ENCODE assay signal across 8 mouse cellular contexts in the genomic region with DNA sequence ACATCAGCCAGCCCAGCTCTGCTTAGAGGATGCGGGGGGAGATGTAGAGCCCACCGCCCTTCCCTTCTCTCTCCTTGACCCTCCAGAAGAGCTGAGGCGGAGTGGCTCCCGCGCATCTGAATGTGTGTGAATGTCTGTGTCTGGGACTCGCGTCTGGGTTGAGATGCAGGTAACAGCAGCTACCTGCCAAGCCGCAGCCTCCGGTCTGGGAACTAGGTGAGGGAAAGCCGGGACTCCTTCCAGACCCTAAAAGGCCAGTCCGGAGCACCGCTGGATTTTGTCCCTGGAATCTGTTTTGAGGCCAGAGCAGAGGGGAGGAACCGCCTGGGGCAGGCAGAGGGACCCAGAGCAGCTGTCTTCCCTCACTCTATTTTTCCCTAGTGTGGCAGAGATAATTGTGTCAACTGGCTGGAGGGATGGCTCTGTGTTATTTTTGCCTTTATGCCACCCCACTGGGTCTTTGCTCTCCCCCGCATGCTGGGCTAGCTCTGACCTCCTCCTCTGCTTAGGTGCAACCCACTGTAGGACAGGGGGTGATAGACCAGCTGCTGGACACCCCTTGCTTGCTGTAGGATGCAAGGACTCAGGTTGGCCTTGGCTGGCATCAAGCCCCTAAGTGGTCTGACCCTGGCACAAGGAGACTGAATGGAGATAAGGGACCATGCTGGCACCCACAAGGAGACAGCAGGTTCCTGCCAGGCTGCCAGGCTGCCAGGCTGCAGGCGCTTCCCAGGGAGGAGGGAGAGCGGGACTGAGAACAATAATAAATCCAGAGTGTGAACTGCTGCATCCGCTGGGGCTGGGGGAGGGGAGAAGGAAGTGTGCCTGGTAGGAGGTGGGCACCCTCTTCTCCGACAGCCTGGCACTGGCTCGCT. TPM values are rescaled to one million over a fixed set of nuclear protein-coding genes. Genes with fewer than 3 reads are reported as not detected.
DNase-seq lines count a peak whose midpoint lies in the region; ATAC-seq lines count a peak whose summit lies in the region.

No protein-coding gene starts in this region.

- peak overlapping the region; percentile 52 for H3K4me3 ChIP-seq in intestine, embryonic 16.5 days (ENCODE audit: low read length)
- H3K4me3 ChIP-seq in liver, embryonic 12.5 days = peak overlapping the region; percentile 26

- DNase-seq in layer of hippocampus, adult 11-12 months (ENCODE audit: low spot score) = peak; percentile 56
- no peak for DNase-seq in layer of hippocampus, adult 9-10 months (ENCODE audit: low spot score)
- DNase-seq in cerebellum, postnatal 10 days = peak; percentile 73 to 81
- peak; percentile 98 for DNase-seq in heart, adult 11 months
- DNase-seq in right cerebral cortex, postnatal 14 days = peak; percentile 75
- no peak for DNase-seq in thymus, postnatal 14 days

- H3K27me3 ChIP-seq in intestine, embryonic 16.5 days (replicated peaks; ENCODE audit: control insufficient read depth, insufficient read depth, low read length) = no peaks in the 10 kb centered on the region
- peaks cover 47% of the 10 kb centered on the region for H3K27me3 ChIP-seq in liver, embryonic 12.5 days (replicated peaks)

- WGBS in intestine, embryonic 16.5 days = 10% methylated on average over 19 of the region's 19 CpGs
- WGBS in liver, embryonic 12.5 days (ENCODE audit: insufficient replicate concordance) = 16% methylated on average over 19 of the region's 19 CpGs

- H3K4me2 ChIP-seq in intestine, embryonic 16.5 days (ENCODE audit: low read depth, low read length) = peak overlapping the region; percentile 66
- peak overlapping the region; percentile 46 for H3K4me2 ChIP-seq in liver, embryonic 12.5 days

- no peaks in the 10 kb centered on the region for H3K9me3 ChIP-seq in intestine, embryonic 16.5 days (ENCODE audit: control insufficient read depth, low read length)
- no peaks in the 10 kb centered on the region for H3K9me3 ChIP-seq in liver, embryonic 12.5 days (replicated peaks)

- peaks cover 18% of the 10 kb centered on the region for H3K4me1 ChIP-seq in intestine, embryonic 16.5 days (ENCODE audit: control insufficient read depth, insufficient read depth, low read length)
- peaks cover 59% of the 10 kb centered on the region for H3K4me1 ChIP-seq in liver, embryonic 12.5 days

- H3K27ac ChIP-seq in intestine, embryonic 16.5 days (ENCODE audit: low read length) = peak overlapping the region; percentile 73
- no peak overlapping the region for H3K27ac ChIP-seq in liver, embryonic 12.5 days

- ATAC-seq in intestine, embryonic 16.5 days = peak; percentile 2; the same call in 1 of the 2 replicates
- no peak for ATAC-seq in liver, embryonic 12.5 days

- peak overlapping the region; percentile 64 for H3K9ac ChIP-seq in intestine, embryonic 16.5 days (ENCODE audit: low read depth, low read length)
- H3K9ac ChIP-seq in liver, embryonic 12.5 days = no peak overlapping the region

- H3K36me3 ChIP-seq in intestine, embryonic 16.5 days (ENCODE audit: control insufficient read depth, insufficient read depth, low read length) = no peaks in the 10 kb centered on the region
- no peaks in the 10 kb centered on the region for H3K36me3 ChIP-seq in liver, embryonic 12.5 days

RNA-seq across cellular contexts. Expression of a gene that starts 0.8 kb away (rescaled TPM):
- polyA plus RNA-seq in intestine, embryonic 16.5 days (2015; fragmentation: Nextera tagmentation; extraction: Ambion mirVana) = 11.2 and 12.4 TPM in 2 replicates
- polyA plus RNA-seq in liver, embryonic 12.5 days (2016; fragmentation: Nextera tagmentation; extraction: Ambion mirVana) = 1.8 and 2.5 TPM in 2 replicates

RNA-seq across cellular contexts. Expression of a gene that starts 11.3 kb away (rescaled TPM):
- polyA plus RNA-seq in intestine, embryonic 16.5 days (2015; fragmentation: Nextera tagmentation; extraction: Ambion mirVana) = 83.9 and 85.0 TPM in 2 replicates
- 87.2 and 96.3 TPM in 2 replicates for polyA plus RNA-seq in liver, embryonic 12.5 days (2016; fragmentation: Nextera tagmentation; extraction: Ambion mirVana)

RNA-seq across cellular contexts. Expression of a gene that starts 23.4 kb away (rescaled TPM):
- polyA plus RNA-seq in intestine, embryonic 16.5 days (2015; fragmentation: Nextera tagmentation; extraction: Ambion mirVana) = 21.5 and 22.1 TPM in 2 replicates
- 24.6 and 28.0 TPM in 2 replicates for polyA plus RNA-seq in liver, embryonic 12.5 days (2016; fragmentation: Nextera tagmentation; extraction: Ambion mirVana)

RNA-seq across cellular contexts. Expression of a gene that starts 43.0 kb away (rescaled TPM):
- polyA plus RNA-seq in intestine, embryonic 16.5 days (2015; fragmentation: Nextera tagmentation; extraction: Ambion mirVana) = not detected in 2 replicates
- polyA plus RNA-seq in liver, embryonic 12.5 days (2016; fragmentation: Nextera tagmentation; extraction: Ambion mirVana) = not detected in 2 replicates

RNA-seq across cellular contexts. Expression of a gene that starts 50.3 kb away (rescaled TPM):
- 72.1 and 78.4 TPM in 2 replicates for polyA plus RNA-seq in intestine, embryonic 16.5 days (2015; fragmentation: Nextera tagmentation; extraction: Ambion mirVana)
- 94.9 and 98.7 TPM in 2 replicates for polyA plus RNA-seq in liver, embryonic 12.5 days (2016; fragmentation: Nextera tagmentation; extraction: Ambion mirVana)

Comparison
In these comparisons a context has a peak if more than half of its experiments do, and no peak if none do; other contexts are left out.
1. DNase-seq: peak in layer of hippocampus, adult 11-12 months (single experiment), cerebellum, postnatal 10 days (2 of 2), heart, adult 11 months (single experiment) and right cerebral cortex, postnatal 14 days (single experiment); none in layer of hippocampus, adult 9-10 months (single experiment) and thymus, postnatal 14 days (single experiment).